Mouse (Mus musculus): ENCODE measurements around the gene Olfr1378.

DNA sequence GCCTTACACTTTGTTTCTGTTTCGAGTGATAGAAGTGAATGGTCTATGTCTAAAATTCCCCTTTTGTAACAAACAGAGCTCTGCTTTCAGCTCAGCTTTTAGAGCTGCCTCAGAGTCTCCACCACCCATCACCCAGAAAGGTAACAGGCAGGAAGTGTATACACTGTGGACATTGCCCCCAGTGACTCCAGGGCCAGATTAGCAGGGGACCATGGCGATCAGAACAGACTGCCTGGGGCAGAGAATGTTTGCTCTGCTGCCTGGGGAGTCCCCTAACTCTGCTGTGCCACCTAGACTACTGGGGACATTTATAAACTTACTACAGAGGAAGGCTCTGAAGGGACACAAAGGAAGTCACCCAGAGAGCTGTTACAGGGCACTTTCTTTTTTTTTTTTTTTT lies 50.0 kb downstream of the Olfr1378 start:
- TF ChIP-seq CTCF (IDR thresholded peaks at IDR 0.05; ENCODE audit: control insufficient read depth, insufficient read depth, insufficient replicate concordance, low read depth, low read length) (no peak), POLR2A (IDR thresholded peaks at IDR 0.05; ENCODE audit: control insufficient read depth, low read depth, low read length) (no peak)

Data from testis, adult 2 months (tissue).